Mouse (Mus musculus): ENCODE results near the gene Rbp2. TPM values are rescaled to one million over a fixed set of nuclear protein-coding genes. Genes with fewer than 3 reads are reported as not detected.
A peak's percentile ranks its signal among the peaks of the same experiment; 100 is the strongest.

Gene Rbp2
- polyA plus RNA-seq, 1 experiment from 2014 or later, result 291 TPM

DNA sequence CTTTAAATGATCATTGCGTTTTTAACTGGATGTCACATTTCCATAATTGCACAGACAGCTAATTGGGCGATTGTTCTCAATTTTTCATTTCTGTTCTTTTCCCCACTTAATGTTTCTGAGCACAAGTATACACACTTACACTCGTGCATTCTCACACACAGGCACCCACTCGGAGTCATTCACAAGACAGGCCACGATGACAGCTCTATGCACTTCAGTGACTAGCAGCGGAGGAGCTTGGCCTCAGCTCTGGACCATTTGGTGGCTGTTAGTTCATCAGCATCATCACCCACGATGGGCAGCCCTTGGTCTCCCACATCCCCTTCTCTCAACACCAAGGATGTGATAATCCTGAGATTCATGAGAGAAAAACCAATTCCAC lies 39.6 kb downstream of the Rbp2 start:
- Histone ChIP-seq H3K27me3 (replicated peaks) (no peaks in the 10 kb centered on the region), H3K4me1 (replicated peaks) (no peaks in the 10 kb centered on the region), H3K4me2 (replicated peaks) (no peak overlapping the region), H3K27ac (no peak overlapping the region), H3K36me3 (no peaks in the 10 kb centered on the region), H3K4me3 (replicated peaks) (no peak overlapping the region), H3K9me3 (no peaks in the 10 kb centered on the region), H3K9ac (no peak overlapping the region)
- WGBS, result 65% methylated on average over 7 of the region's 7 CpGs
- ATAC-seq, result no peak

DNA sequence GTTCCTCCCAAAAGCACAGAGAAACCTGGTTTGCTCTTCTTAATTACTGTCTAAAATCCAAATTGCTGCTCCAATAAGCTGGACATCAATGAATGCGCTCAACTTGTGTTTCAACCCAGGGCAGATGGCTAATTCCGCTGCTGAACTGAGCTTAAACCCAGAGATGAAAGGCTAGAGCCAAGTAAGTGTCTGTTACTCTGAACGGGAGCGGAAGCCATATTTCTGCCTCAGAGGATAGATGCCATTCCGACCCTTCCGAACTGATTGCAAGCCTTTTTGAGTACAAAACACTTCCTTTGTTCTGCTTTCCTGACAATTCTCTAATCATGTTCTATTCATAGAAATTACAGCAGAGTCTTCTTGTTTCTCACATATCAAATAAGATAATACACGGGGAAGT lies 41.3 kb downstream of the Rbp2 start:
- Histone ChIP-seq H3K27me3 (replicated peaks) (no peaks in the 10 kb centered on the region), H3K9ac (no peak overlapping the region), H3K36me3 (no peaks in the 10 kb centered on the region), H3K4me3 (replicated peaks) (no peak overlapping the region), H3K27ac (no peak overlapping the region), H3K4me1 (replicated peaks) (no peaks in the 10 kb centered on the region), H3K4me2 (replicated peaks) (no peak overlapping the region), H3K9me3 (no peaks in the 10 kb centered on the region)
- WGBS, result 74% methylated on average over 7 of the region's 7 CpGs
- ATAC-seq, result no peak

DNA sequence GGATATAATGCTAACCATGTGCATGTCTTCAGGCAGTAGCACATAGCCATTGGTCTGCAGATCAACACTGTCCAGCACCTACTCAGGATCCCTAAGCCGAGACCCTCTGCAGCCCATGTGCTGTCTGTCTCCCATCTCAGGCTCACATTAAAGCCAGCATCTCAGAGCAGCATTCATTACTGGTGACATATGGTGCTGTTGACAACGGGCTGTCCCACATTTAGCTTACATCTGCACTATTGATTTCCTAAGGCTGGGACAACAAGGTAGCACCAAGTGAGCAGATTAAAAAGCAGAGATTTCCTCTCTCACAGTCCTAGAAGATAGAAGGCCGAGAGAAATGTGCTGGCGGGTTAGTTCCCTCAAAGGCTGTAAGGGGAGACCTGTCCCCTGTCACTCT lies 43.9 kb downstream of the Rbp2 start:
- H3K36me3 ChIP-seq, result no peaks in the 10 kb centered on the region
- 64% methylated on average over 4 of the region's 4 CpGs for WGBS
- ATAC-seq, result no peak
- no peaks in the 10 kb centered on the region for H3K27me3 ChIP-seq (replicated peaks)
- no peak overlapping the region for H3K4me2 ChIP-seq (replicated peaks)
- no peak overlapping the region for H3K27ac ChIP-seq
- no peak overlapping the region for H3K4me3 ChIP-seq (replicated peaks)
- H3K4me1 ChIP-seq (replicated peaks), result no peaks in the 10 kb centered on the region
- H3K9ac ChIP-seq, result no peak overlapping the region
- no peaks in the 10 kb centered on the region for H3K9me3 ChIP-seq

DNA sequence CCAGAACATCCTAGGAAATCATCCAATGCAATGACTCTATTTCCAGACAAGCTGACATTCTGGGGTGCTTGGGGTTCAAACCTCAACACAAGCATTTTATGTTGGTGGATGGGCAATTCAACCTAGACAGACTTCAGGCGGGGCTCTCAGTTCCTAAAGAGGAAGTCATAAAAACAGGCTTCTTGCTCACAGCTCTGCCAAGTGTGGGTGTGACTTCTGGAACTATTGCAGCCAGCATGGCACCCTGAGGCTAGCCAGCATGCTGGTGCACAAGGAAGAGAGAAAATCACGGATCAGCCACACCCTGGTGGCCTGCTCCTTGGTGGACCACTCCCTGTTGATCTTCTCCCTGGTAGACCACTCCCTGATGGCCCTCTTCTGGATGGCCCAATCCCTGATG lies 45.1 kb downstream of the Rbp2 start:
- H3K4me2 ChIP-seq (replicated peaks), result no peak overlapping the region
- H3K9ac ChIP-seq, result no peak overlapping the region
- H3K36me3 ChIP-seq, result no peaks in the 10 kb centered on the region
- H3K4me3 ChIP-seq (replicated peaks), result no peak overlapping the region
- 37% methylated on average over 2 of the region's 2 CpGs for WGBS
- no peak overlapping the region for H3K27ac ChIP-seq
- H3K9me3 ChIP-seq, result no peaks in the 10 kb centered on the region
- peak; percentile 38; the same call in 1 of the 2 replicates for ATAC-seq
- H3K4me1 ChIP-seq (replicated peaks), result no peaks in the 10 kb centered on the region
- no peaks in the 10 kb centered on the region for H3K27me3 ChIP-seq (replicated peaks)

DNA sequence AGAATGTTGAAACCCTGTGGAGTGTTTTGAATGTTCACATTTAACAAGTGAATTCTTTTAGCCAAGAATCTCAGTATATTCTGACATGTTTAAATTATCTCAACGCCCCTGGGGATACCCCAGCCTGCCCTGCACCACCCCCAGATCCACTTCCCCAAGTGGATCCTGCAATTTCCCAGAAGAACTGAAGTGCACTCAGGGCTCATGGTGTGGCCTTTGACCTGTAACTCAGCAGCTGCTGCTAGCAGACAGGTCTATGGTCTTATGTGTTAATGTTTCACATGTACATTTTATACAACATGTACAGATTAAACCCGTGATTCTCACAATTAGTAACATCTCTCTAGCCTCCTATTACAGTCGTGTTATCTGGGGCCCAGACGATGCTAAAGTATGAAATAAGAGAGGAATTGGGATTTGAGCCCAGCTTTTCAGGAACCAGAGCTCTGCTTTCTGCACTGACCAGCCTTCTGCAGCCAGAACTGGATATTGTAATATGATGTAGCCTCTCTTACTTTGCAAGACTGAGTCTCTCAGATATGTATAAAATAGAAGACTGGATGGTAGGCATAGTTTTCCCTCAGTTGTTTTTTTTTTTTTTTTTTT lies 48.9 kb downstream of the Rbp2 start:
- 37% methylated on average over 4 of the region's 4 CpGs for WGBS
- H3K36me3 ChIP-seq, result no peaks in the 10 kb centered on the region
- H3K4me3 ChIP-seq (replicated peaks), result no peak overlapping the region
- H3K27me3 ChIP-seq (replicated peaks), result no peaks in the 10 kb centered on the region
- H3K27ac ChIP-seq, result no peak overlapping the region
- peak; percentile 37 for ATAC-seq
- H3K4me2 ChIP-seq (replicated peaks), result no peak overlapping the region
- H3K9ac ChIP-seq, result no peak overlapping the region
- H3K4me1 ChIP-seq (replicated peaks), result no peaks in the 10 kb centered on the region; the same call in 1 of the 2 replicates
- no peaks in the 10 kb centered on the region for H3K9me3 ChIP-seq

DNA sequence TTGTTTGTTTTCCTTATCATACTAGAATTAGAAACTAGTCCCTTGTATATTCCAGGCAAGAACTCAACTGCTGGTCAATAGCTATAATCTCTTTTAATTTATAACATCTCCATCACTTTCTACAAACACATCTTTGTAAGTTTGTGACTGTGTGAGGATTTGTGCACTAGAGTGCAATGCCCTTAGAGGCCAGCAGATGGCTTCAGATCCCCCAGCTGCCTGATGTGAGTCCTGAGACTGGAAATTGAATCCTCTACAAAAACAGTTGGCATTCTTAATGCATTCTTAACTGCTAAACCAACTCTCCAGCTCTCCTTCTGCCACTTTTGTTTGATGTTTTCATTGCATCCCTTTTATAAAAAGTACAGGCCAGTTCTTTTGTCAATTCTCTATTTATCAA lies 49.8 kb downstream of the Rbp2 start:
- Histone ChIP-seq H3K4me3 (replicated peaks) (no peak overlapping the region), H3K4me2 (replicated peaks) (no peak overlapping the region), H3K9ac (no peak overlapping the region), H3K9me3 (no peaks in the 10 kb centered on the region), H3K4me1 (replicated peaks) (no peaks in the 10 kb centered on the region; the same call in 1 of the 2 replicates), H3K27ac (no peak overlapping the region), H3K36me3 (no peaks in the 10 kb centered on the region), H3K27me3 (replicated peaks) (no peaks in the 10 kb centered on the region)
- ATAC-seq, result no peak

DNA sequence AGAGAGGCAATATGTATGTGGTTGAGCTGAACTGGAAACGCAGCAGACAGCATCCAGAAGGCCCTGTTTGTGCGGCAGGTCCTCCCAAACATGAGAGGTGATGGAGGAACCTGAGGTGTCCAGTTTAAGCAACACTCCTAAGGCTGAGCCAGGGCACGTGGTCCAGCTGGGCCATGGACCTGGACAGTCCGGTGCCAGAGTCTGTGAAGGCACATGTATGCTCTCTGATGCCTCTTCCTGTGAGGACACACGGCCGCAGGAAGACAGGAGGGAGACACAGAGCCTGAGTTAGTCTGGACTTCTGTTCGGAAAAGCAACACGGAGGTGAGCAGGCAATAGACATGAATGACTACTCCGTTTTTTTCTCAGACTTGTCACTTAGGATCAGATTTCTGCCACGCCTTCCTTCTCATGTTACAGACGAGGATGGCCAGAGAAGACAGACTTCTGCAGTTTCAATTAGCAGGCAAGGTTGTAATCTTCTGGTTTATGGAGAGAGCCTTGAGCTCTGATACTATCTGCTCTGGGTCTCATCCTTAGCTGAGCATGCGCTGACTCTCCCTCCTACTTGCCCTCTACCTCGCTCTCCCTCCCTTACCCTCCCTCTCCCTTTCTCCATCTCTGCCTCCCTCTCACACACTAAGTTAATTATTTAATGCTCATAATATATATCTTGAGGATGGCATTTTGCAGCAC lies 52.2 kb downstream of the Rbp2 start:
- Histone ChIP-seq H3K9me3 (no peaks in the 10 kb centered on the region), H3K27ac (0 out of 2 replicates have a peak overlapping the region, but pooled peaks have one; percentile 22), H3K36me3 (no peaks in the 10 kb centered on the region), H3K27me3 (replicated peaks) (no peaks in the 10 kb centered on the region), H3K9ac (no peak overlapping the region), H3K4me3 (replicated peaks) (no peak overlapping the region), H3K4me2 (replicated peaks) (peak overlapping the region; percentile 49), H3K4me1 (replicated peaks) (no peaks in the 10 kb centered on the region; the same call in 1 of the 2 replicates)
- ATAC-seq, result peak; percentile 86
- 31% methylated on average over 13 of the region's 13 CpGs for WGBS

DNA sequence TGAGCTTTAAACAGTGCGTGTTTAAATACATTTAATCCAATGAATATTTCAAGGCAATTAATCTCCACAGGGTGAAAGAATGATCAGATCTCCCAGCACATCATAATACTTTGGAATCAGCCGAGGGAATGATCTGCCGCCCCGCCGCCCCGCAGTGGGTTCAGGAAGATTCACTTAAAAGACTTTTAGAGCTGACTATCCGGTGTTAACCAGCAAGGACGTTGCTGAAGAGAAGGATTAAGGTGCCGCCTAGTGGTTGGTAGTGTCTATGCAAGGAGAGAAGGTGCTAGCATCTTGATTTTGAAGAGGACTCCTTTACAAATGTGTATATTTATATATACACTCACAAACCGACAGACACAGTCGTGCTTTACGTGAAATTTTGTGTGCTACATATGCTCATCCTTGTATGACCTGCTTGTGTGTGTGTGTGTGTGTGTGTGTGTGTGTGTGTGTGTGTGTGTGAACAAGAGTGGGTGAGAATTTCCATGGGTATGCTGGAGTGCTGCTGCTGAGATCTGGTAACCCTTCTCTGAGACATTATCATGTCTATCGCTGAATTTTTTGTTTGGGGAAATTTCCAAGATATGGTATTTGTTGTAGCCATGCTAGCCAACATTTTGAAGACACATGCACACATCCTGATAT lies 52.9 kb downstream of the Rbp2 start:
- no peaks in the 10 kb centered on the region for H3K9me3 ChIP-seq
- no peak overlapping the region for H3K9ac ChIP-seq
- no peak overlapping the region for H3K4me3 ChIP-seq (replicated peaks)
- peak overlapping the region; percentile 49 for H3K4me2 ChIP-seq (replicated peaks)
- peak; percentile 80 for ATAC-seq
- 3% methylated on average over 13 of the region's 13 CpGs for WGBS
- no peaks in the 10 kb centered on the region for H3K27me3 ChIP-seq (replicated peaks)
- no peak overlapping the region for H3K27ac ChIP-seq
- no peaks in the 10 kb centered on the region; the same call in 1 of the 2 replicates for H3K4me1 ChIP-seq (replicated peaks)
- no peaks in the 10 kb centered on the region for H3K36me3 ChIP-seq

DNA sequence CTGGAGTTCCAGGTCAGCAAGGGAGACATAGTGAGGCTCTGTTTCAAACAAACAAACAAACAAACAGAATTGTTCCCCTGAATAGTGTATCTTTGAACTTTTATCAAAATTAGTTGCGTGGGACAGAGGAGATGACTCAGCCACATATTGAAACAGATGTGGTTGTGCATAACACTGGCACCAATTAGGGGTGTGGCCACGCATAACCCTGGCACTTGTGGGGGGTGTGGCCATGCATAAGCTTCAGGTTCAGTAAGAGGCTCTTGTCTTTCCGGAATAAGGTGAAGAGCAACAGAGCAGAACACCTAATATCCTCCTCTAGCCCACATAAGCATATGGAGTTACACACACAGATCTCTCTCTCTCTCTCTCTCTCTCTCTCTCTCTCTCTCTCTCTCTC lies 58.1 kb downstream of the Rbp2 start:
- no peak overlapping the region for H3K4me3 ChIP-seq (replicated peaks)
- no peaks in the 10 kb centered on the region for H3K27me3 ChIP-seq (replicated peaks)
- no peak overlapping the region for H3K9ac ChIP-seq
- H3K4me2 ChIP-seq (replicated peaks), result no peak overlapping the region
- WGBS, result 84% methylated on average over 3 of the region's 3 CpGs
- ATAC-seq, result no peak
- H3K27ac ChIP-seq, result no peak overlapping the region
- H3K9me3 ChIP-seq, result no peaks in the 10 kb centered on the region
- no peaks in the 10 kb centered on the region for H3K4me1 ChIP-seq (replicated peaks)
- no peaks in the 10 kb centered on the region for H3K36me3 ChIP-seq

Other genes starting within 250 kb of the Rbp2 start
- 15.1 and 17.4 TPM in 2 replicates for gene Nmnat3, start 198.7 kb upstream of the Rbp2 start, polyA plus RNA-seq (2015; fragmentation: Nextera tagmentation; extraction: Ambion mirVana)
- gene Rbp1, start 63.2 kb upstream of the Rbp2 start, polyA plus RNA-seq (2015; fragmentation: Nextera tagmentation; extraction: Ambion mirVana), result 62.8 and 66.5 TPM in 2 replicates
- 149 and 156 TPM in 2 replicates for gene Copb2, start 77.6 kb downstream of the Rbp2 start, polyA plus RNA-seq (2015; fragmentation: Nextera tagmentation; extraction: Ambion mirVana)
- gene Mrps22, start 115.5 kb downstream of the Rbp2 start, polyA plus RNA-seq (2015; fragmentation: Nextera tagmentation; extraction: Ambion mirVana), result 67.2 and 71.2 TPM in 2 replicates

Data from intestine, embryonic 15.5 days (tissue).